Mouse (Mus musculus): ENCODE measurements around the gene Rab15. TPM values are rescaled to one million over a fixed set of nuclear protein-coding genes. Genes with fewer than 3 reads are reported as not detected.
A peak's percentile ranks its signal among the peaks of the same experiment; 100 is the strongest.
"Not testable (repeated sequence)": the region's sequence is repeated elsewhere in the genome, so short reads cannot be mapped to it uniquely, and the experiment has no call there.

Gene Rab15
- 1.7 and 2.1 TPM in 2 replicates for polyA plus RNA-seq (2014; fragmentation: Nextera tagmentation; extraction: Ambion mirVana)

DNA sequence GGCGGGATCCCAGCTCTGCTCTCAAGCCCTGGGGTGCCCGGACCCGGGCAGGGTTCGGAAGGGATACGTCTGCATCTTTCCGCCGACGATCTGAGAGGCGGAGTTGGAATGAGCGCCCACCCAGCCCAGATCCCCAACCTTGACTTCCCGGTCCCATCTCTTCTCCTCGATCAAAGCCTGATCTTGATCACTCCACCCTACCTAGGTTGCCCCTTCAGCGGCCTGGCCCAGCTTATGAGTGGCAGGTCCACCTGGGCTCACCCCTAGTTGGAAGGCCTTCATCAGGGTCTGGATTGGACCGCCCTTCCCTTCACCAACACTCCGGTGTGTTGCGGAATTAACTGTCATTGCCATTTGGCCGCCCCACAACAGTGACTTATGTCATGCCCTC, at the start of gene Rab15:
Gene Rab15 (minus strand): TSS at position 258 of the 391 bp plus-strand sequence.
- Histone ChIP-seq H3K9me3 (ENCODE audit: control insufficient read depth, low read length) (no peaks in the 10 kb centered on the region), H3K4me2 (peak within 1 kb of the TSS; percentile 97), H3K27ac (ENCODE audit: low read depth, low read length) (no peak within 1 kb of the TSS), H3K4me3 (ENCODE audit: low read depth, low read length) (peak within 1 kb of the TSS; percentile 61), H3K9ac (ENCODE audit: low read depth, low read length) (peak within 1 kb of the TSS; percentile 57), H3K27me3 (replicated peaks; ENCODE audit: control insufficient read depth, insufficient read depth, low read length) (peaks cover 67% of the 10 kb centered on the region), H3K36me3 (ENCODE audit: control insufficient read depth, insufficient read depth, low read length) (no peaks in the 10 kb centered on the region), H3K4me1 (replicated peaks; ENCODE audit: control insufficient read depth, insufficient read depth, low read length) (no peaks in the 10 kb centered on the region; the same call in 1 of the 2 replicates)
- DNase-seq (ENCODE audit: low spot score) (no peak), ATAC-seq (replicated peaks; ENCODE audit: low FRiP score) (0 out of 2 replicates have a peak, but pooled peaks have one; percentile 47)
- WGBS: 5% methylated on average over 17 of the region's 17 CpGs

- no peaks in the 10 kb centered on the region; the same call in 1 of the 2 replicates for H3K4me1 ChIP-seq (replicated peaks; ENCODE audit: control insufficient read depth, insufficient read depth, low read length)
- WGBS: 88% methylated on average over 7 of the region's 7 CpGs
- no peak overlapping the region for H3K4me2 ChIP-seq
- H3K4me3 ChIP-seq (ENCODE audit: low read depth, low read length): no peak overlapping the region
- H3K9ac ChIP-seq (ENCODE audit: low read depth, low read length): no peak overlapping the region
- DNase-seq (ENCODE audit: low spot score) (no peak), ATAC-seq (replicated peaks; ENCODE audit: low FRiP score) (no peak)
- no peaks in the 10 kb centered on the region for H3K9me3 ChIP-seq (ENCODE audit: control insufficient read depth, low read length)
- H3K27ac ChIP-seq (ENCODE audit: low read depth, low read length): no peak overlapping the region
- no peaks in the 10 kb centered on the region for H3K36me3 ChIP-seq (ENCODE audit: control insufficient read depth, insufficient read depth, low read length)
- no peaks in the 10 kb centered on the region for H3K27me3 ChIP-seq (replicated peaks; ENCODE audit: control insufficient read depth, insufficient read depth, low read length)
Observed at GRCm38 (mm10) chr12:76869561-76869960, 46.9 kb upstream of the Rab15 start.

- no peak overlapping the region for H3K4me2 ChIP-seq
- DNase-seq (ENCODE audit: low spot score): no peak
- ATAC-seq (replicated peaks; ENCODE audit: low FRiP score): no peak
- no peaks in the 10 kb centered on the region for H3K9me3 ChIP-seq (ENCODE audit: control insufficient read depth, low read length)
- H3K27me3 ChIP-seq (replicated peaks; ENCODE audit: control insufficient read depth, insufficient read depth, low read length): no peaks in the 10 kb centered on the region
- no peak overlapping the region for H3K4me3 ChIP-seq (ENCODE audit: low read depth, low read length)
- 77% methylated on average over 14 of the region's 14 CpGs for WGBS
- H3K36me3 ChIP-seq (ENCODE audit: control insufficient read depth, insufficient read depth, low read length): no peaks in the 10 kb centered on the region
- no peaks in the 10 kb centered on the region; the same call in 1 of the 2 replicates for H3K4me1 ChIP-seq (replicated peaks; ENCODE audit: control insufficient read depth, insufficient read depth, low read length)
- no peak overlapping the region for H3K27ac ChIP-seq (ENCODE audit: low read depth, low read length)
- H3K9ac ChIP-seq (ENCODE audit: low read depth, low read length): no peak overlapping the region
Observed at GRCm38 (mm10) chr12:76868463-76869198, 45.9 kb upstream of the Rab15 start.

DNA sequence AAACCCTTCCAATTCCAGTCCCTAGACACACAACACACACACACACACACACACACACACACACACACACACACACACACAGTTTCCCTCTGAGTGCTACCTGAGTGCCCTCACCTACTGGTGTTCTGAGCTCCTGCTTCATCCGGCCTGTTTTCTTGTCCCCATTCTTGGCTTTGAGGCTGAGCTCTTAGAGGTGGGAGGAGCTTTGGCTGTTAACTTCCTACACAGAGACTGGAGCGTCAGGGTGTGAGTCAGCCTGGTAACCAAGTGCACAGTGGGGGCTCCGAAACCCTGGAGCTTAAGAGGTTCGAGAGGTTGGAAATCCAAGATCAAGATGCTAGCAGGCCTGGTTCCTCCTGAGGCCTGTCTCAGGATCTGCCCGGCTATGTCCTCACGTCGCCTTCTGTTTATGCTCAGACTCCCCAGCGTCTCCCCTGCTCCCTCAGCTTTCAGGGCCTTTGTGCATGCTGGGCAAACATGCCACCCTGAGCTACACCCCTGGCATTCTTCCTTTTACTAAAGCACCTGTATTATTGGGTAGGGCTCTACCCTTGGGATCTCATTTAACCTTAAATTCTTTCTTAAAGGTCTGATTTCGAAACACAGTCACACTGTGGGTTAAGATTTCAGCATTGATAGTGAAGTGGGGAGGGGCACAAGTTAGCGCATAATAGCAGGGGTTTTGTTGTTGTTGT, 45.0 kb upstream of the Rab15 start:
- Histone ChIP-seq H3K36me3 (ENCODE audit: control insufficient read depth, insufficient read depth, low read length) (no peaks in the 10 kb centered on the region; the same call in 1 of the 2 replicates), H3K4me1 (replicated peaks; ENCODE audit: control insufficient read depth, insufficient read depth, low read length) (no peaks in the 10 kb centered on the region; the same call in 1 of the 2 replicates), H3K4me2 (no peak overlapping the region), H3K27ac (ENCODE audit: low read depth, low read length) (no peak overlapping the region), H3K4me3 (ENCODE audit: low read depth, low read length) (no peak overlapping the region), H3K9me3 (ENCODE audit: control insufficient read depth, low read length) (no peaks in the 10 kb centered on the region), H3K9ac (ENCODE audit: low read depth, low read length) (no peak overlapping the region), H3K27me3 (replicated peaks; ENCODE audit: control insufficient read depth, insufficient read depth, low read length) (no peaks in the 10 kb centered on the region)
- ATAC-seq (replicated peaks; ENCODE audit: low FRiP score) (no peak), DNase-seq (ENCODE audit: low spot score) (no peak)
- 68% methylated on average over 10 of the region's 10 CpGs for WGBS

DNA sequence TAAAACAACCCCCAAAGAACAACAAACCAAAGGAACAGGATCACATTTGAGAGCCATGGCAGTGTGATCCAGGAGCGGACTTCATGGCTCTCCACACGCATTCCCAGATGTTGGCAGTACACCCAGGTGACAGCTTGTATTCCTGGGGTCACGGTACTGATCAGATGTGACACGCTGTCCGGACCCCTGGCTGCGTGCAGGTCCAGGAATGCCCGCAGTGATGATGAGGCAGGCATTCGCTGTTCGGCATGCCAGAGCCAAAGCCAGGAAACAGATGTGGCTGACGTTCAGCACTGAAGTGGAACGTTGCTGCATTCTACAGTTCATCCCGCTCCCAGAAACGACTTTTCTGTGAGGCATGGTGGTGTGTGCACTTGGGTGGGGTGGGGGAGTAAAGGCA, 42.6 kb upstream of the Rab15 start:
- Histone ChIP-seq H3K9ac (ENCODE audit: low read depth, low read length) (no peak overlapping the region), H3K9me3 (ENCODE audit: control insufficient read depth, low read length) (no peaks in the 10 kb centered on the region), H3K4me1 (replicated peaks; ENCODE audit: control insufficient read depth, insufficient read depth, low read length) (no peaks in the 10 kb centered on the region; the same call in none of the 2 replicates), H3K27me3 (replicated peaks; ENCODE audit: control insufficient read depth, insufficient read depth, low read length) (no peaks in the 10 kb centered on the region), H3K4me2 (no peak overlapping the region), H3K27ac (ENCODE audit: low read depth, low read length) (no peak overlapping the region), H3K36me3 (ENCODE audit: control insufficient read depth, insufficient read depth, low read length) (no peaks in the 10 kb centered on the region; the same call in 1 of the 2 replicates), H3K4me3 (ENCODE audit: low read depth, low read length) (no peak overlapping the region)
- WGBS: 88% methylated on average over 13 of the region's 13 CpGs
- DNase-seq (ENCODE audit: low spot score) (no peak), ATAC-seq (replicated peaks; ENCODE audit: low FRiP score) (no peak)

DNA sequence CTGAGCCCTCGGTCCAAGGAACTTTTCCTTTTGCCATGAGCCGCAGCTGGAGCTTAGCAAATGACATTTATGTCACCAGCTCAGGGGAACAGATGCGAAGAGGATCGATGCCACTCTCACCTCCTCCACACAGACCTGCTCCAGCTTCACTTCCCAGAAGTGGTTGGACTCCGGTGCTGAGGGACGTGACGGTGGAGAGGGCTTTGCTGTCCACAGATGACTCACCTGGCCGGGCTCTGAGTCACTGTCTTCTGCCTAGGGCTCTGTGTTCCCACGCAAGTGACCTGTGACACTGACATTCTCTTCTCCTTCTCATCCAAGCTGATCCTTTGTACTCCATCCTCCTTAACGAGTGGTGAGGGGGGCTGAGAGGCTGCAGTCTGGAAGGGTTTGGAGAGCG, 40.9 kb upstream of the Rab15 start:
- H3K27ac ChIP-seq (ENCODE audit: low read depth, low read length): no peak overlapping the region
- no peak overlapping the region for H3K4me2 ChIP-seq
- no peak for DNase-seq (ENCODE audit: low spot score)
- 86% methylated on average over 11 of the region's 11 CpGs for WGBS
- no peaks in the 10 kb centered on the region for H3K9me3 ChIP-seq (ENCODE audit: control insufficient read depth, low read length)
- H3K9ac ChIP-seq (ENCODE audit: low read depth, low read length): no peak overlapping the region
- H3K36me3 ChIP-seq (ENCODE audit: control insufficient read depth, insufficient read depth, low read length): no peaks in the 10 kb centered on the region; the same call in 1 of the 2 replicates
- H3K4me3 ChIP-seq (ENCODE audit: low read depth, low read length): no peak overlapping the region
- H3K27me3 ChIP-seq (replicated peaks; ENCODE audit: control insufficient read depth, insufficient read depth, low read length): no peaks in the 10 kb centered on the region
- no peak for ATAC-seq (replicated peaks; ENCODE audit: low FRiP score)
- no peaks in the 10 kb centered on the region; the same call in none of the 2 replicates for H3K4me1 ChIP-seq (replicated peaks; ENCODE audit: control insufficient read depth, insufficient read depth, low read length)

- not testable (repeated sequence) for ATAC-seq (replicated peaks; ENCODE audit: low FRiP score); H3K36me3 ChIP-seq (ENCODE audit: control insufficient read depth, insufficient read depth, low read length)
- 85% methylated on average over 6 of the region's 6 CpGs for WGBS
Observed at GRCm38 (mm10) chr12:76858788-76859187, 36.1 kb upstream of the Rab15 start.

DNA sequence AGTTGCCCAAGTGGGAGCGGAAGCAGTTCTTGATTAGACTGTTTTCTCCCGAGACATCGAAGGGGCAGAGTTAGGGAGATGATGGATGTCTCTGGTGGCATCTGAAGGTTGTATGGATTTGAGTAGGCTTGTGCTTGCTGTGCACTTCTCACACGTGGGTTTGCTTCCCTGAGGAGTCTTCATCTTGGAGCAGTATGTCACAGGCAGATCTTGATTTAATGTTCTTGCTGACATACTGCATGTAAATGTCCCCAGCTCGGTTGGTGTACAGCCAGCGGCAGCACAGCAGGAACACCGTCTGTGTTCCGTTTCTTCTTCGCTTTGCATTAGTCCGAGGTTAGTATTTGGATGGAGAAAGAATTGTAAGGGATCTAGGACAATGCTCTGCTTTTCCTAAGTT, 34.4 kb upstream of the Rab15 start:
- DNase-seq (ENCODE audit: low spot score) (no peak), ATAC-seq (replicated peaks; ENCODE audit: low FRiP score) (no peak)
- no peak overlapping the region for H3K9ac ChIP-seq (ENCODE audit: low read depth, low read length)
- no peaks in the 10 kb centered on the region for H3K27me3 ChIP-seq (replicated peaks; ENCODE audit: control insufficient read depth, insufficient read depth, low read length)
- no peak overlapping the region for H3K27ac ChIP-seq (ENCODE audit: low read depth, low read length)
- WGBS: 90% methylated on average over 10 of the region's 10 CpGs
- no peaks in the 10 kb centered on the region for H3K9me3 ChIP-seq (ENCODE audit: control insufficient read depth, low read length)
- no peak overlapping the region for H3K4me3 ChIP-seq (ENCODE audit: low read depth, low read length)
- peaks cover 7% of the 10 kb centered on the region for H3K4me1 ChIP-seq (replicated peaks; ENCODE audit: control insufficient read depth, insufficient read depth, low read length)
- H3K4me2 ChIP-seq: no peak overlapping the region
- no peaks in the 10 kb centered on the region for H3K36me3 ChIP-seq (ENCODE audit: control insufficient read depth, insufficient read depth, low read length)

More at GRCm38 (mm10) chr12:76858788-76859187, 36.1 kb upstream of the Rab15 start:
- H3K27me3 ChIP-seq (replicated peaks; ENCODE audit: control insufficient read depth, insufficient read depth, low read length); H3K4me2 ChIP-seq; H3K4me1 ChIP-seq (replicated peaks; ENCODE audit: control insufficient read depth, insufficient read depth, low read length); H3K4me3 ChIP-seq (ENCODE audit: low read depth, low read length); H3K9ac ChIP-seq (ENCODE audit: low read depth, low read length); DNase-seq (ENCODE audit: low spot score); H3K9me3 ChIP-seq (ENCODE audit: control insufficient read depth, low read length); H3K27ac ChIP-seq (ENCODE audit: low read depth, low read length): not testable (repeated sequence)

Measured in liver, embryonic 11.5 days (tissue).